Mouse (Mus musculus) WW6 (cell line): ENCODE measurements at regions not wholly inside any gene's neighbourhood (a gene's known extent, or its start where the extent isn't known, plus 50 kb on each side); places are given as distances from the start of the nearest gene placed in this dataset.
A peak's percentile ranks its signal among the peaks of the same experiment; 100 is the strongest.

ENCODE experiments used
- DNase-seq: peaks from one replicate; pipeline ENCODE4 v3.0.0-alpha.2; 2013; ENCODE audit warnings: low read depth, low spot score

DNA sequence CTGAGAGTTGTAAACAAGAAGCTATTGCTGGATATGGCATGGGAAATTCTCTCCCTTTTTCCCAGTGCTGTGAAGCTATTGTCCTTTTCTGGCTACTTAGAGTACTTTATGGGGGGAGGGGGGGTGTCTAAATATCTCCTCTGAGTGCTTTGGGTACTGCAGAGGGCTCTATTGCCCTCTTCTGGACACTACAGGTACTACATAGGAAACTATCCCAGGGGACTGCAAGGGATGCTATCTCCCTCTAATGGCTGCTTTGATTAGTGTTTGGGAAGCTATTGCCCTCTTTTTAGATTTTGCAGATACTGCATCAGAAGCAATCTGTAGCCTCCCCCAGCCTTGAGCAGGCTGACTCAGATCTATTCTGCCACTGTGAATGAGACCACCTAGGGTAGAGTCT, 55.8 kb upstream of the 5430402E10Rik start:
- peak; percentile 9 for DNase-seq
